Mouse (Mus musculus): ENCODE measurements around the gene Snapc2. TPM values are rescaled to one million over a fixed set of nuclear protein-coding genes. Genes with fewer than 3 reads are reported as not detected.

The Snapc2 gene
- total RNA-seq (2021) = 10 to 100 TPM; 11.9 to 12.5 TPM
- long read RNA-seq, experiment 1, transcript Snapc2-201 (5 exons, 1,536 nt) = major isoform, 11 of 14 reads
- long read RNA-seq, experiment 1, partial matches to known transcripts = 2 of 14 reads
- long read RNA-seq, experiment 1, other reads (novel, unspliced or antisense) = 1 of 14 reads
- long read RNA-seq, experiment 2, partial matches to known transcripts = 0 of 3 reads
- long read RNA-seq, experiment 2, other reads (novel, unspliced or antisense) = 0 of 3 reads

- DNase-seq (ENCODE audit: low spot score) = peak; percentile 95
Measured at GRCm38 (mm10) chr8:4252934-4253841, at the start of gene Snapc2. Snapc2 (plus strand) TSS chr8:4253080.

GRCm38 (mm10) chr8:4205246-4206123, 47.4 kb upstream of the Snapc2 start:
- DNase-seq (ENCODE audit: low spot score) = no peak

GRCm38 (mm10) chr8:4206182-4207015, 46.5 kb upstream of the Snapc2 start:
- no peak for DNase-seq (ENCODE audit: low spot score)

GRCm38 (mm10) chr8:4207016-4207350, 45.9 kb upstream of the Snapc2 start:
- DNase-seq (ENCODE audit: low spot score) = no peak

- no peak for DNase-seq (ENCODE audit: low spot score)
Measured at GRCm38 (mm10) chr8:4211097-4211496, 41.8 kb upstream of the Snapc2 start.

- no peak for DNase-seq (ENCODE audit: low spot score)
Measured at GRCm38 (mm10) chr8:4212809-4213209, 40.1 kb upstream of the Snapc2 start.

GRCm38 (mm10) chr8:4213210-4214005, 39.5 kb upstream of the Snapc2 start:
- peak; percentile 43 for DNase-seq (ENCODE audit: low spot score)

- peak; percentile 47 for DNase-seq (ENCODE audit: low spot score)
Measured at GRCm38 (mm10) chr8:4214006-4214980, 38.6 kb upstream of the Snapc2 start.

- DNase-seq (ENCODE audit: low spot score) = no peak
Measured at GRCm38 (mm10) chr8:4216296-4216695, 36.6 kb upstream of the Snapc2 start.

GRCm38 (mm10) chr8:4216791-4217621, 35.9 kb upstream of the Snapc2 start, which contains the start of gene Prr36:
Prr36 (minus strand) TSS chr8:4217459.
- DNase-seq (ENCODE audit: low spot score) = no peak

GRCm38 (mm10) chr8:4219617-4220016, 33.3 kb upstream of the Snapc2 start:
- no peak for DNase-seq (ENCODE audit: low spot score)

- DNase-seq (ENCODE audit: low spot score) = no peak
Measured at GRCm38 (mm10) chr8:4222059-4222458, 30.8 kb upstream of the Snapc2 start.

- DNase-seq (ENCODE audit: low spot score) = no peak
Measured at GRCm38 (mm10) chr8:4226323-4226722, 26.6 kb upstream of the Snapc2 start.

- DNase-seq (ENCODE audit: low spot score) = no peak
Measured at GRCm38 (mm10) chr8:4226739-4227347, 26.0 kb upstream of the Snapc2 start, which contains the start of gene Lrrc8e. Lrrc8e (plus strand) TSS chr8:4226827.

- DNase-seq (ENCODE audit: low spot score) = no peak
Measured at GRCm38 (mm10) chr8:4227919-4228318, 25.0 kb upstream of the Snapc2 start.

- DNase-seq (ENCODE audit: low spot score) = no peak
Measured at GRCm38 (mm10) chr8:4229784-4230183, 23.1 kb upstream of the Snapc2 start.

- DNase-seq (ENCODE audit: low spot score) = no peak
Measured at GRCm38 (mm10) chr8:4230612-4231351, 22.1 kb upstream of the Snapc2 start.

All from gastrocnemius, adult 18-20 months (tissue).